Mouse (Mus musculus) telencephalon, adult 2 months (tissue): ENCODE measurements at regions not wholly inside any gene's neighbourhood (a gene's known extent, or its start where the extent isn't known, plus 50 kb on each side); places are given as distances from the start of the nearest gene placed in this dataset.
"Not testable (repeated sequence)": the region's sequence is repeated elsewhere in the genome, so short reads cannot be mapped to it uniquely, and the experiment has no call there.

Experiments
- DNase-seq: peaks from one replicate; pipeline ENCODE4 v3.0.0-alpha.2; 2011; ENCODE audit warnings: low read depth, low spot score

- no peak for DNase-seq
Measured at GRCm38 (mm10) chr13:80611937-80612336, 271.2 kb upstream of the Arrdc3 start.

GRCm38 (mm10) chr13:80613167-80613883 lies 269.9 kb upstream of the Arrdc3 start:
- DNase-seq: peak; percentile 49

GRCm38 (mm10) chr13:80613884-80614247 lies 269.3 kb upstream of the Arrdc3 start:
- no peak for DNase-seq

GRCm38 (mm10) chr13:80614971-80615370 lies 268.2 kb upstream of the Arrdc3 start:
- no peak for DNase-seq

- DNase-seq: no peak
Measured at GRCm38 (mm10) chr13:80623005-80623404, 260.2 kb upstream of the Arrdc3 start.

- peak; percentile 26 for DNase-seq
Measured at GRCm38 (mm10) chr13:80641334-80641733, 241.8 kb upstream of the Arrdc3 start.

GRCm38 (mm10) chr13:80647578-80647977 lies 235.6 kb upstream of the Arrdc3 start:
- no peak for DNase-seq

GRCm38 (mm10) chr13:80652967-80653539 lies 230.1 kb upstream of the Arrdc3 start:
- no peak for DNase-seq

GRCm38 (mm10) chr13:80666186-80666713 lies 216.9 kb upstream of the Arrdc3 start:
- DNase-seq: no peak

- no peak for DNase-seq
Measured at GRCm38 (mm10) chr13:80689871-80690270, 193.3 kb upstream of the Arrdc3 start.

- no peak for DNase-seq
Measured at GRCm38 (mm10) chr13:80690654-80691386, 192.4 kb upstream of the Arrdc3 start.

GRCm38 (mm10) chr13:80695549-80696150 lies 187.5 kb upstream of the Arrdc3 start:
- no peak for DNase-seq

- peak; percentile 67 for DNase-seq
Measured at GRCm38 (mm10) chr13:80709531-80710306, 173.5 kb upstream of the Arrdc3 start.

GRCm38 (mm10) chr13:80719313-80719712 lies 163.9 kb upstream of the Arrdc3 start:
- DNase-seq: no peak

GRCm38 (mm10) chr13:80723215-80724006 lies 159.8 kb upstream of the Arrdc3 start:
- DNase-seq: no peak

- no peak for DNase-seq
Measured at GRCm38 (mm10) chr13:80729202-80729601, 154.0 kb upstream of the Arrdc3 start.

- DNase-seq: no peak
Measured at GRCm38 (mm10) chr13:80745991-80746390, 137.2 kb upstream of the Arrdc3 start.

- not testable (repeated sequence) for DNase-seq
Measured at GRCm38 (mm10) chr13:80747022-80747421, 136.2 kb upstream of the Arrdc3 start.
